Mouse (Mus musculus) embryonic facial prominence, embryonic 10.5 days (tissue): ENCODE data around the gene Gm49387. TPM values are rescaled to one million over a fixed set of nuclear protein-coding genes. Genes with fewer than 3 reads are reported as not detected.

Experiments
- DNase-seq: peaks from one replicate; pipeline ENCODE4 v3.0.0-alpha.2; 2017; ENCODE audit warnings: low spot score
- H3K27ac ChIP-seq: fragments of 300-500 bp; sonication (generic); replicated peaks from 2 replicates; pipeline ENCODE4 v1.5.1; 2016; ENCODE audit warnings: mild to moderate bottlenecking
- H3K27me3 ChIP-seq: fragments of 300-500 bp; sonication (generic); replicated peaks from 2 replicates; pipeline ENCODE4 v1.6.1; 2016; ENCODE audit warnings: low read depth, mild to moderate bottlenecking; ENCODE audit not compliant: poor library complexity, severe bottlenecking
- H3K36me3 ChIP-seq: fragments of 300-500 bp; sonication (generic); replicated peaks from 2 replicates; pipeline ENCODE4 v1.6.1; 2016; ENCODE audit warnings: mild to moderate bottlenecking, moderate library complexity
- H3K4me1 ChIP-seq: fragments of 300-500 bp; sonication (generic); 2 replicates; pipeline ENCODE4 v1.6.1; 2016
- H3K4me3 ChIP-seq: fragments of 300-500 bp; sonication (generic); 2 replicates; pipeline ENCODE4 v1.5.1; 2016; ENCODE audit warnings: mild to moderate bottlenecking, moderate library complexity
- H3K9me3 ChIP-seq: fragments of 300-500 bp; sonication (generic); 2 replicates; pipeline ENCODE4 v1.6.1; 2016; ENCODE audit warnings: mild to moderate bottlenecking
- WGBS: fragments of 180-500 bp; shearing (Covaris S2); methylation state at CpG from one replicate; pipeline ENCODE4 v1.1.7; 2016; 5-methylcytosine and 5-hydroxymethylcytosine counted together
- polyA plus RNA-seq: library from polyadenylated mRNA; unstranded; fragments of >200 nt; fragmentation: Nextera tagmentation; extraction: Ambion mirVana; gene quantifications from 2 replicates; pipeline ENCODE4 v1.2.1, GENCODE M21; 2016

Gene Gm49387
- polyA plus RNA-seq, 1 experiment from 2014 or later: 0.39 TPM

DNA sequence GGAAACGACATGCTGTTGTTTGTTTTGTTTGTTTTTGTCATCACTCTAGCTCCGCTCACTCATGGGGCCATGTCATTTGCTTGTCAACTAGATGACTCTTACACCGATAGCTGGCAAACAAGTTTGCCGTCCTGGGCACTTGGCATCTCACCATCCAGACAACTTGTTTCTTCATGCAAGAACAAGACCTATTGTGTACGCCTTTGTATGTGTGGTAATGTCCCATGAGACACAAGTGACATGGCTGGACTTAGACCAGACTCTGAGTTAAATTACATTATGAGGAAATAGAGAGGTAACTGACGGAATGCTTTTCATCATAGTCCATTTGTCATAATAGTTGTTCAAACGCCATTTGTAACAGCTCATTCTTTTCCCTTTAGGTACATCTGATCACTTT, 5.2 kb upstream of the Gm49387 start:
- Histone ChIP-seq H3K4me1 (peaks cover 10% of the 10 kb centered on the region), H3K27me3 (no peaks in the 10 kb centered on the region), H3K9me3 (peaks cover 3% of the 10 kb centered on the region; the same call in 1 of the 2 replicates), H3K4me3 (no peak overlapping the region), H3K36me3 (no peaks in the 10 kb centered on the region), H3K27ac (no peak overlapping the region)
- DNase-seq: no peak
- 91% methylated on average over 7 of the region's 7 CpGs for WGBS

DNA sequence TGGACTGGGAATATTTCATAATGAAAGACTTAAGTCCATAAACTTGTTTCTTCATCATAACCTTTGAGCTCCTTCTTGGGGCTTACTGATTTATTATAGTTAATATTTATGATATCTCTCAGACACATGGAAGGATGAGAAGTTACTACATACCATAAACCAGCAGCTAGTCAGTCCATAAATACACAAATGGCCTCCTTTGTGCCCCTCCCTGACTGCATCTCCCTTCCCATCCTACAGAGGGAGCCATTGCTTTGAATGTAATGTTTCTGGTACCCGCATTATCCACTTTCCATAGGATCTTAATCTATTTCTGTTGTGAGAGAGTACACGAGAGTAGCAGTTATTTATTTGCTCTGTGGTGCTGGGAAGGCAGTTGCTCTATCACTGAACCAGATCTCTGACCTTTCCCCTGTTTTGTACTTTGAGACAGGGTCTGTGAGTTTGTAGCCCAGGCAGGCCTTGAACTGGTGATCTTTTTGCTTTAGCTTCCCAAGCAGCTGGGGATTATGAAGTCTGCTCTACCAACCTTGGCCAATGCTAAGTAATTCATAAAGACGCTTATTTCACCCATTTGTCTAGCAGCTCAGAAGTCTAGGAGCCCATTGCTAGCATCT, 4.4 kb upstream of the Gm49387 start:
- H3K27ac ChIP-seq: no peak overlapping the region
- DNase-seq: no peak
- WGBS: 64% methylated on average over 3 of the region's 3 CpGs

GRCm38 (mm10) chr14:31644183-31644830, 3.6 kb upstream of the Gm49387 start:
- Histone ChIP-seq H3K27me3 (no peaks in the 10 kb centered on the region), H3K4me3 (no peak overlapping the region), H3K27ac (no peak overlapping the region), H3K36me3 (no peaks in the 10 kb centered on the region), H3K9me3 (no peaks in the 10 kb centered on the region), H3K4me1 (peaks cover 17% of the 10 kb centered on the region)
- 93% methylated on average over 5 of the region's 5 CpGs for WGBS
- DNase-seq: no peak

More for the DNA sequence above, 4.4 kb upstream of the Gm49387 start:
- Histone ChIP-seq H3K27me3 (no peaks in the 10 kb centered on the region), H3K9me3 (no peaks in the 10 kb centered on the region), H3K4me1 (peaks cover 14% of the 10 kb centered on the region), H3K36me3 (no peaks in the 10 kb centered on the region), H3K4me3 (no peak overlapping the region)

GRCm38 (mm10) chr14:31641506-31642155, 953 bp upstream of the Gm49387 start:
- WGBS: 77% methylated on average over 9 of the region's 9 CpGs
- H3K9me3 ChIP-seq: no peaks in the 10 kb centered on the region
- H3K36me3 ChIP-seq: no peaks in the 10 kb centered on the region
- peak overlapping the region; percentile 90 for H3K27ac ChIP-seq
- DNase-seq: no peak
- peaks cover 17% of the 10 kb centered on the region for H3K4me1 ChIP-seq
- no peaks in the 10 kb centered on the region for H3K27me3 ChIP-seq
- H3K4me3 ChIP-seq: peak overlapping the region; percentile 77

- Histone ChIP-seq H3K4me3 (peak within 1 kb of the TSS; percentile 77), H3K27me3 (no peaks in the 10 kb centered on the region), H3K27ac (peak within 1 kb of the TSS; percentile 90), H3K9me3 (no peaks in the 10 kb centered on the region), H3K4me1 (peaks cover 17% of the 10 kb centered on the region), H3K36me3 (no peaks in the 10 kb centered on the region)
- DNase-seq: peak; percentile 92
- WGBS: under 1% methylated on average over 30 of the region's 30 CpGs
Measured at GRCm38 (mm10) chr14:31640890-31641505, 320 bp upstream of the Gm49387 start, which contains the start of the genes Btd and Hacl1. Btd (plus strand) TSS chr14:31641028. Hacl1 (minus strand) TSS chr14:31641286.

GRCm38 (mm10) chr14:31630677-31631076, 10.0 kb downstream of the Gm49387 start:
- WGBS: 71% methylated on average over 7 of the region's 7 CpGs
- H3K4me3 ChIP-seq: no peak overlapping the region
- no peaks in the 10 kb centered on the region for H3K4me1 ChIP-seq
- H3K27ac ChIP-seq: no peak overlapping the region
- H3K27me3 ChIP-seq: no peaks in the 10 kb centered on the region
- H3K9me3 ChIP-seq: no peaks in the 10 kb centered on the region
- H3K36me3 ChIP-seq: no peaks in the 10 kb centered on the region
- no peak for DNase-seq

- Histone ChIP-seq H3K27ac (no peak overlapping the region), H3K27me3 (no peaks in the 10 kb centered on the region), H3K9me3 (no peaks in the 10 kb centered on the region), H3K4me1 (no peaks in the 10 kb centered on the region), H3K4me3 (no peak overlapping the region), H3K36me3 (no peaks in the 10 kb centered on the region)
- no peak for DNase-seq
- 87% methylated on average over 12 of the region's 12 CpGs for WGBS
Measured at GRCm38 (mm10) chr14:31622748-31623147, 17.9 kb downstream of the Gm49387 start.

GRCm38 (mm10) chr14:31620591-31621223, 20.0 kb downstream of the Gm49387 start:
- Histone ChIP-seq H3K36me3 (no peaks in the 10 kb centered on the region), H3K9me3 (no peaks in the 10 kb centered on the region), H3K4me1 (no peaks in the 10 kb centered on the region), H3K27ac (no peak overlapping the region), H3K4me3 (no peak overlapping the region), H3K27me3 (no peaks in the 10 kb centered on the region)
- WGBS: 81% methylated on average over 9 of the region's 9 CpGs
- no peak for DNase-seq

DNA sequence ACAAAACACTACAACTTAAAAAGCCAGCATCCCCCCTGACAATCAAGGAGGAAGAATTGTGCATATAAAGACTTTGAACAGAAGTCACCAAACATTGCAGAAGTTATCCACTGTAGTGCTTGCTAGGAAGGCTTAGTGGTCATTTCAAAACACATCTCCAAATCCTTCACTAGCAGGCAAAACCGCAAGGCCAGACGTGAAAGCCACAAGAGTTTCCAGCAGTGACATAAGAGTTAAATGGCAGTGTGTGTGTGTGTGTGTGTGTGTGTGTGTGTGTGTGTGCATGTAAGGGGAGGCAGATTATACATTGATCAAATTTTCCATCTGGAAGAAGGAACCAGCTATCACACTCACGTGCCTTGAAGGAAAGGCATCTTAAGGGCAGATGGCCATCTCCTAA, 22.7 kb downstream of the Gm49387 start:
- Histone ChIP-seq H3K4me3 (no peak overlapping the region), H3K27me3 (no peaks in the 10 kb centered on the region), H3K4me1 (no peaks in the 10 kb centered on the region), H3K9me3 (no peaks in the 10 kb centered on the region), H3K27ac (no peak overlapping the region), H3K36me3 (no peaks in the 10 kb centered on the region)
- 93% methylated on average over 3 of the region's 3 CpGs for WGBS
- no peak for DNase-seq

GRCm38 (mm10) chr14:31617204-31617603, 23.5 kb downstream of the Gm49387 start:
- DNase-seq: no peak
- no peaks in the 10 kb centered on the region for H3K9me3 ChIP-seq
- H3K36me3 ChIP-seq: no peaks in the 10 kb centered on the region
- no peaks in the 10 kb centered on the region for H3K27me3 ChIP-seq
- no peaks in the 10 kb centered on the region for H3K4me1 ChIP-seq
- H3K4me3 ChIP-seq: no peak overlapping the region
- H3K27ac ChIP-seq: no peak overlapping the region
- 87% methylated on average over 9 of the region's 9 CpGs for WGBS

DNA sequence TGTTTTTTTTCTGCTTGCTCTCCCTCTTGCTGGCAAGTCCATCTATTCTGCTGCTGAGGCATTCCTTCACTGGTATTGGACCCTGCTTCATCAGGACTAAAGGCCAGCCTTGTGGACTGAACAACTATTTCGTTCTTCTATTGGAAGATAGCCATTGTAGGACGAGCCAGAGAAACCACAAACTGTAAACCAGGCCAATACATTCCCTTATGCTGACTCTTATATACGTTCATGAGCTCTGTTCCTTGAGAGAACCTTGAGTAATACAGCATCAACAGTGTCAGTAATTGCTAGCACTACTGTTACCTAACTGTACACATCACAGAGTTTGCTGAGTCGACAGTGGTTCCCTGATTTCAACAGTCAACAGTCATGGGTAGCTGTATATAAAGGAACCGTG, 27.0 kb downstream of the Gm49387 start:
- Histone ChIP-seq H3K27ac (no peak overlapping the region), H3K36me3 (no peaks in the 10 kb centered on the region), H3K9me3 (no peaks in the 10 kb centered on the region), H3K4me3 (no peak overlapping the region), H3K27me3 (no peaks in the 10 kb centered on the region), H3K4me1 (no peaks in the 10 kb centered on the region)
- DNase-seq: no peak
- WGBS: 87% methylated on average over 5 of the region's 5 CpGs

- no peaks in the 10 kb centered on the region for H3K4me1 ChIP-seq
- no peak for DNase-seq
- H3K4me3 ChIP-seq: no peak overlapping the region
- H3K36me3 ChIP-seq: no peaks in the 10 kb centered on the region
- no peaks in the 10 kb centered on the region for H3K27me3 ChIP-seq
- H3K9me3 ChIP-seq: no peaks in the 10 kb centered on the region
- 67% methylated on average over 4 of the region's 4 CpGs for WGBS
- H3K27ac ChIP-seq: no peak overlapping the region
Measured at GRCm38 (mm10) chr14:31611986-31612385, 28.7 kb downstream of the Gm49387 start.
